Mouse (Mus musculus): ENCODE results near the gene Gjb4.

DNA sequence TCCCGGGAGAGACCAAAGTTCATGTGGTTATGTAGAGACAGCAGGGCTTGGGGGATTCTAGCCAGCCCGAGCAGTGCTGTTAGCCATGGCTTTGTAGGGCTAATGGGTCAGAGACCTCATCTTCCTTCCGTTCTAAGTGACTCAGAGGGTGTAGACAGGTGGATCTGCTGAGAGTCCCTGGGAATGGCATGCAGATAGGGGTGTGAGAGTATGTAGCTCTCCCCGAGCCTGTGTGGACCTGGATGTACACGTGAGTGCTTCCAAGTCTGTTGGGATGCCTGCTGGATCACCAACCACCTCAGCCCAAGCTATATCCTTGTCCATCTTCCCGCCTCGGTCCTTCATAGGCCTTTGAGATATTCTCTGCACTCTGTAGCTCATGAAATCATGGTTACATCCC is 25.5 kb downstream of the Gjb4 start:
- TF ChIP-seq CTCF (IDR thresholded peaks at IDR 0.05; ENCODE audit: low read depth): no peak
- TF ChIP-seq EP300 (IDR thresholded peaks at IDR 0.05; ENCODE audit: low read depth): no peak

Data from heart, postnatal 0 days (tissue).